Mouse (Mus musculus): ENCODE measurements around the gene Unc79. TPM values are rescaled to one million over a fixed set of nuclear protein-coding genes. Genes with fewer than 3 reads are reported as not detected.

Unc79 gene
- polyA plus RNA-seq, 2 experiments: 0.12 TPM; not detected in 1

GRCm38 (mm10) chr12:103049865-103050264 is 101.2 kb downstream of the Unc79 start:
- no peaks in the 10 kb centered on the region for H3K9me3 ChIP-seq (ENCODE audit: control insufficient read depth, low read length)
- no peak overlapping the region for H3K27ac ChIP-seq
- no peaks in the 10 kb centered on the region for H3K36me3 ChIP-seq (replicated peaks; ENCODE audit: control insufficient read depth, insufficient read depth, low read depth)
- no peak for DNase-seq (ENCODE audit: low read depth in 3 of 3, low spot score in 3 of 3)
- H3K4me3 ChIP-seq (ENCODE audit: insufficient read depth in 1 of 2, low read depth in 2 of 2, low read length in 2 of 2): no peak overlapping the region
- TF ChIP-seq CTCF (IDR thresholded peaks at IDR 0.05; ENCODE audit: low read depth) (no peak), EP300 (IDR thresholded peaks at IDR 0.05; ENCODE audit: low read depth) (no peak)
- H3K4me1 ChIP-seq (replicated peaks; ENCODE audit: control insufficient read depth in 2 of 2, insufficient read depth in 2 of 2, low read length in 1 of 2): no peaks in the 10 kb centered on the region
- no peak overlapping the region for H3K4me2 ChIP-seq (ENCODE audit: low read depth)
- H3K27me3 ChIP-seq (ENCODE audit: control insufficient read depth, insufficient read depth, low read length): no peaks in the 10 kb centered on the region
- no peak overlapping the region for H3K9ac ChIP-seq (replicated peaks)
- 75% methylated on average over 12 of the region's 12 CpGs for WGBS (ENCODE audit: insufficient replicate concordance)
- ATAC-seq (ENCODE audit: insufficient read depth): no peak

- H3K4me2 ChIP-seq (ENCODE audit: low read depth): no peak overlapping the region
- H3K27ac ChIP-seq: no peak overlapping the region
- DNase-seq (ENCODE audit: low read depth in 3 of 3, low spot score in 3 of 3): no peak
- H3K9me3 ChIP-seq (ENCODE audit: control insufficient read depth, low read length): no peaks in the 10 kb centered on the region
- no peaks in the 10 kb centered on the region for H3K4me1 ChIP-seq (replicated peaks; ENCODE audit: control insufficient read depth in 2 of 2, insufficient read depth in 2 of 2, low read length in 1 of 2)
- H3K36me3 ChIP-seq (replicated peaks; ENCODE audit: control insufficient read depth, insufficient read depth, low read depth): no peaks in the 10 kb centered on the region
- H3K9ac ChIP-seq (replicated peaks): no peak overlapping the region
- no peak for ATAC-seq (ENCODE audit: insufficient read depth)
- no peak overlapping the region for H3K4me3 ChIP-seq (ENCODE audit: insufficient read depth in 1 of 2, low read depth in 2 of 2, low read length in 2 of 2)
- WGBS (ENCODE audit: insufficient replicate concordance): 67% methylated on average over 21 of the region's 21 CpGs
- TF ChIP-seq EP300 (IDR thresholded peaks at IDR 0.05; ENCODE audit: low read depth) (no peak), CTCF (IDR thresholded peaks at IDR 0.05; ENCODE audit: low read depth) (no peak)
- no peaks in the 10 kb centered on the region for H3K27me3 ChIP-seq (ENCODE audit: control insufficient read depth, insufficient read depth, low read length)
Measured at GRCm38 (mm10) chr12:103059321-103060053, 110.8 kb downstream of the Unc79 start.

GRCm38 (mm10) chr12:103060791-103061190 is 112.1 kb downstream of the Unc79 start:
- Histone ChIP-seq H3K27me3 (ENCODE audit: control insufficient read depth, insufficient read depth, low read length) (no peaks in the 10 kb centered on the region), H3K4me3 (ENCODE audit: insufficient read depth in 1 of 2, low read depth in 2 of 2, low read length in 2 of 2) (no peak overlapping the region), H3K4me2 (ENCODE audit: low read depth) (no peak overlapping the region), H3K9ac (replicated peaks) (no peak overlapping the region), H3K36me3 (replicated peaks; ENCODE audit: control insufficient read depth, insufficient read depth, low read depth) (no peaks in the 10 kb centered on the region), H3K9me3 (ENCODE audit: control insufficient read depth, low read length) (no peaks in the 10 kb centered on the region), H3K27ac (no peak overlapping the region), H3K4me1 (replicated peaks; ENCODE audit: control insufficient read depth in 2 of 2, insufficient read depth in 2 of 2, low read length in 1 of 2) (no peaks in the 10 kb centered on the region)
- no peak for DNase-seq (ENCODE audit: low read depth in 3 of 3, low spot score in 3 of 3)
- whole genome bisulfite sequencing (ENCODE audit: insufficient replicate concordance): 74% methylated on average over 10 of the region's 10 CpGs
- no peak for ATAC-seq (ENCODE audit: insufficient read depth)
- TF ChIP-seq CTCF (IDR thresholded peaks at IDR 0.05; ENCODE audit: low read depth) (no peak), EP300 (IDR thresholded peaks at IDR 0.05; ENCODE audit: low read depth) (no peak)

- H3K27ac ChIP-seq: no peak overlapping the region
- no peaks in the 10 kb centered on the region for H3K9me3 ChIP-seq (ENCODE audit: control insufficient read depth, low read length)
- H3K4me2 ChIP-seq (ENCODE audit: low read depth): no peak overlapping the region
- H3K9ac ChIP-seq (replicated peaks): no peak overlapping the region
- DNase-seq (ENCODE audit: low read depth in 3 of 3, low spot score in 3 of 3) (no peak), ATAC-seq (ENCODE audit: insufficient read depth) (no peak)
- no peak for TF ChIP-seq EP300 (IDR thresholded peaks at IDR 0.05; ENCODE audit: low read depth)
- TF ChIP-seq CTCF (IDR thresholded peaks at IDR 0.05; ENCODE audit: low read depth): no peak
- WGBS (ENCODE audit: insufficient replicate concordance): 61% methylated on average over 4 of the region's 4 CpGs
- H3K4me3 ChIP-seq (ENCODE audit: insufficient read depth in 1 of 2, low read depth in 2 of 2, low read length in 2 of 2): no peak overlapping the region
- no peaks in the 10 kb centered on the region for H3K27me3 ChIP-seq (ENCODE audit: control insufficient read depth, insufficient read depth, low read length)
- no peaks in the 10 kb centered on the region for H3K36me3 ChIP-seq (replicated peaks; ENCODE audit: control insufficient read depth, insufficient read depth, low read depth)
- no peaks in the 10 kb centered on the region for H3K4me1 ChIP-seq (replicated peaks; ENCODE audit: control insufficient read depth in 2 of 2, insufficient read depth in 2 of 2, low read length in 1 of 2)
Measured at GRCm38 (mm10) chr12:103062133-103062532, 113.5 kb downstream of the Unc79 start.

GRCm38 (mm10) chr12:103064944-103065343 is 116.3 kb downstream of the Unc79 start:
- Histone ChIP-seq H3K9ac (replicated peaks) (no peak overlapping the region), H3K36me3 (replicated peaks; ENCODE audit: control insufficient read depth, insufficient read depth, low read depth) (no peaks in the 10 kb centered on the region), H3K4me1 (replicated peaks; ENCODE audit: control insufficient read depth in 2 of 2, insufficient read depth in 2 of 2, low read length in 1 of 2) (no peaks in the 10 kb centered on the region), H3K27me3 (ENCODE audit: control insufficient read depth, insufficient read depth, low read length) (no peaks in the 10 kb centered on the region), H3K4me3 (ENCODE audit: insufficient read depth in 1 of 2, low read depth in 2 of 2, low read length in 2 of 2) (no peak overlapping the region), H3K9me3 (ENCODE audit: control insufficient read depth, low read length) (no peaks in the 10 kb centered on the region), H3K4me2 (ENCODE audit: low read depth) (no peak overlapping the region), H3K27ac (no peak overlapping the region)
- ATAC-seq (ENCODE audit: insufficient read depth): no peak
- peak; percentile 62 for TF ChIP-seq CTCF (IDR thresholded peaks at IDR 0.05; ENCODE audit: low read depth)
- no peak for TF ChIP-seq EP300 (IDR thresholded peaks at IDR 0.05; ENCODE audit: low read depth)
- WGBS (ENCODE audit: insufficient replicate concordance): 5% methylated on average over 3 of the region's 3 CpGs
- peak in 1 of 3 experiments; percentile 13 for DNase-seq (ENCODE audit: low read depth in 3 of 3, low spot score in 3 of 3)
